Mouse (Mus musculus): ENCODE data around the gene Dalrd3. TPM values are rescaled to one million over a fixed set of nuclear protein-coding genes. Genes with fewer than 3 reads are reported as not detected.
"Not testable (repeated sequence)": the region's sequence is repeated elsewhere in the genome, so short reads cannot be mapped to it uniquely, and the experiment has no call there.

The Dalrd3 gene
- polyA plus RNA-seq, 1 experiment from 2014 or later, result 192 TPM

GRCm38 (mm10) chr9:108599021-108599566 lies 29.4 kb downstream of the Dalrd3 start:
- no peak overlapping the region for H3K4me2 ChIP-seq (replicated peaks)
- ATAC-seq (ENCODE audit: low FRiP score, low read depth), result no peak
- no peak overlapping the region for H3K4me3 ChIP-seq
- no peak overlapping the region for H3K9ac ChIP-seq
- no peaks in the 10 kb centered on the region for H3K27me3 ChIP-seq
- H3K4me1 ChIP-seq, result peaks cover 12% of the 10 kb centered on the region; the same call in 1 of the 2 replicates
- WGBS, result 76% methylated on average over 4 of the region's 4 CpGs
- H3K27ac ChIP-seq, result no peak overlapping the region
- H3K36me3 ChIP-seq, result peaks cover 26% of the 10 kb centered on the region
- H3K9me3 ChIP-seq, result no peaks in the 10 kb centered on the region

GRCm38 (mm10) chr9:108600011-108600410 lies 30.3 kb downstream of the Dalrd3 start:
- WGBS, result 56% methylated on average over 2 of the region's 2 CpGs
- no peaks in the 10 kb centered on the region for H3K9me3 ChIP-seq
- no peak overlapping the region for H3K27ac ChIP-seq
- peaks cover 12% of the 10 kb centered on the region; the same call in 1 of the 2 replicates for H3K4me1 ChIP-seq
- no peak overlapping the region for H3K4me3 ChIP-seq
- no peak for ATAC-seq (ENCODE audit: low FRiP score, low read depth)
- H3K9ac ChIP-seq, result no peak overlapping the region
- H3K36me3 ChIP-seq, result peaks cover 35% of the 10 kb centered on the region
- no peak overlapping the region for H3K4me2 ChIP-seq (replicated peaks)
- no peaks in the 10 kb centered on the region for H3K27me3 ChIP-seq

GRCm38 (mm10) chr9:108601986-108602385 lies 32.3 kb downstream of the Dalrd3 start:
- H3K4me2 ChIP-seq (replicated peaks), result no peak overlapping the region
- H3K9ac ChIP-seq, result no peak overlapping the region
- no peak for ATAC-seq (ENCODE audit: low FRiP score, low read depth)
- 78% methylated on average over 4 of the region's 4 CpGs for WGBS
- H3K27ac ChIP-seq, result no peak overlapping the region
- H3K4me3 ChIP-seq, result no peak overlapping the region
- H3K4me1 ChIP-seq, result 0 out of 2 replicates have a peak, but pooled peaks cover 2% of the 10 kb centered on the region
- H3K27me3 ChIP-seq, result no peaks in the 10 kb centered on the region
- H3K9me3 ChIP-seq, result no peaks in the 10 kb centered on the region
- peaks cover 52% of the 10 kb centered on the region for H3K36me3 ChIP-seq

GRCm38 (mm10) chr9:108607929-108608328 lies 38.2 kb downstream of the Dalrd3 start:
- peaks cover 96% of the 10 kb centered on the region for H3K36me3 ChIP-seq
- not testable (repeated sequence) for H3K9ac ChIP-seq; H3K4me2 ChIP-seq (replicated peaks); H3K27ac ChIP-seq; ATAC-seq (ENCODE audit: low FRiP score, low read depth); H3K27me3 ChIP-seq; H3K4me1 ChIP-seq; H3K4me3 ChIP-seq; H3K9me3 ChIP-seq
- 90% methylated on average over 5 of the region's 5 CpGs for WGBS

- 92% methylated on average over 4 of the region's 4 CpGs for WGBS
- no peak for ATAC-seq (ENCODE audit: low FRiP score, low read depth)
- H3K4me1 ChIP-seq, result no peaks in the 10 kb centered on the region
- H3K4me3 ChIP-seq, result no peak overlapping the region
- no peak overlapping the region for H3K27ac ChIP-seq
- H3K9ac ChIP-seq, result no peak overlapping the region
- peaks cover 95% of the 10 kb centered on the region for H3K36me3 ChIP-seq
- H3K4me2 ChIP-seq (replicated peaks), result no peak overlapping the region
- H3K27me3 ChIP-seq, result no peaks in the 10 kb centered on the region
- no peaks in the 10 kb centered on the region for H3K9me3 ChIP-seq
Measured at GRCm38 (mm10) chr9:108608889-108609288, 39.2 kb downstream of the Dalrd3 start.

- Histone ChIP-seq H3K4me1 (no peaks in the 10 kb centered on the region), H3K4me2 (replicated peaks) (no peak overlapping the region), H3K9ac (no peak overlapping the region), H3K27me3 (no peaks in the 10 kb centered on the region), H3K27ac (no peak overlapping the region), H3K4me3 (no peak overlapping the region), H3K36me3 (peaks cover 93% of the 10 kb centered on the region), H3K9me3 (no peaks in the 10 kb centered on the region)
- WGBS, result 93% methylated on average over 10 of the region's 10 CpGs
- no peak for ATAC-seq (ENCODE audit: low FRiP score, low read depth)
Measured at GRCm38 (mm10) chr9:108611488-108611887, 41.8 kb downstream of the Dalrd3 start.

GRCm38 (mm10) chr9:108617301-108617700 lies 47.6 kb downstream of the Dalrd3 start:
- Histone ChIP-seq H3K4me1 (no peaks in the 10 kb centered on the region), H3K27me3 (no peaks in the 10 kb centered on the region), H3K9ac (no peak overlapping the region), H3K9me3 (no peaks in the 10 kb centered on the region), H3K36me3 (peaks cover 78% of the 10 kb centered on the region), H3K27ac (no peak overlapping the region), H3K4me2 (replicated peaks) (no peak overlapping the region), H3K4me3 (no peak overlapping the region)
- no peak for ATAC-seq (ENCODE audit: low FRiP score, low read depth)
- WGBS, result 93% methylated on average over 1 of the region's 1 CpGs

MicroRNA genes within 50 kb of the gene (microRNA counts, 519-probe panel; counts per million panel counts)
- microRNA mmu-miR-191, result 3,328 counts per million, percentile 57 among the panel's probes with 10 or more counts
- microRNA mmu-miR-425, result 3,031 counts per million, percentile 51 among the panel's probes with 10 or more counts

Small RNA genes lying within 50 kb of the gene (microRNA-seq; reads per million reads assigned to microRNA genes)
- gene Gm24083, result not detected
- gene Mir191, result not detected
- 1,069 reads per million, percentile 76 among the genes with 10 or more reads in this experiment for gene Mir425

Other genes with a start within 250 kb of the Dalrd3 start
- 633 and 719 TPM in 2 replicates for gene Gpx1, start 231.0 kb upstream of the Dalrd3 start, polyA plus RNA-seq (2015; fragmentation: Nextera tagmentation; extraction: Ambion mirVana)
- 115 and 116 TPM in 2 replicates for gene Usp4, start 222.0 kb upstream of the Dalrd3 start, polyA plus RNA-seq (2015; fragmentation: Nextera tagmentation; extraction: Ambion mirVana)
- gene 1700102P08Rik, start 177.1 kb upstream of the Dalrd3 start, polyA plus RNA-seq (2015; fragmentation: Nextera tagmentation; extraction: Ambion mirVana), result 0.52 and 0.99 TPM in 2 replicates
- 1.6 and 2.0 TPM in 2 replicates for gene Ccdc36, start 141.4 kb upstream of the Dalrd3 start, polyA plus RNA-seq (2015; fragmentation: Nextera tagmentation; extraction: Ambion mirVana)
- not detected in 2 replicates for gene BC048562, start 133.4 kb upstream of the Dalrd3 start, polyA plus RNA-seq (2015; fragmentation: Nextera tagmentation; extraction: Ambion mirVana)
- gene Ccdc71, start 109.4 kb upstream of the Dalrd3 start, polyA plus RNA-seq (2015; fragmentation: Nextera tagmentation; extraction: Ambion mirVana), result 57.7 and 59.7 TPM in 2 replicates
- 37.8 and 38.9 TPM in 2 replicates for gene Klhdc8b, start 108.3 kb upstream of the Dalrd3 start, polyA plus RNA-seq (2015; fragmentation: Nextera tagmentation; extraction: Ambion mirVana)
- gene Lamb2, start 90.2 kb upstream of the Dalrd3 start, polyA plus RNA-seq (2015; fragmentation: Nextera tagmentation; extraction: Ambion mirVana), result 47.1 and 62.6 TPM in 2 replicates
- gene Usp19, start 79.3 kb upstream of the Dalrd3 start, polyA plus RNA-seq (2015; fragmentation: Nextera tagmentation; extraction: Ambion mirVana), result 68.3 and 75.9 TPM in 2 replicates
- 108 and 111 TPM in 2 replicates for gene Qars, start 62.2 kb upstream of the Dalrd3 start, polyA plus RNA-seq (2015; fragmentation: Nextera tagmentation; extraction: Ambion mirVana)
- 134 and 137 TPM in 2 replicates for gene Qrich1, start 53.1 kb upstream of the Dalrd3 start, polyA plus RNA-seq (2015; fragmentation: Nextera tagmentation; extraction: Ambion mirVana)
- gene Impdh2, start 9.6 kb upstream of the Dalrd3 start, polyA plus RNA-seq (2015; fragmentation: Nextera tagmentation; extraction: Ambion mirVana), result 188 and 190 TPM in 2 replicates
- 41.2 and 45.6 TPM in 2 replicates for gene Ndufaf3, start 2.5 kb upstream of the Dalrd3 start, polyA plus RNA-seq (2015; fragmentation: Nextera tagmentation; extraction: Ambion mirVana)
- 167 and 168 TPM in 2 replicates for gene Wdr6, start 8.9 kb downstream of the Dalrd3 start, polyA plus RNA-seq (2015; fragmentation: Nextera tagmentation; extraction: Ambion mirVana)
- 11.2 and 11.7 TPM in 2 replicates for gene P4htm, start 27.8 kb downstream of the Dalrd3 start, polyA plus RNA-seq (2015; fragmentation: Nextera tagmentation; extraction: Ambion mirVana)
- gene Arih2, start 79.5 kb downstream of the Dalrd3 start, polyA plus RNA-seq (2015; fragmentation: Nextera tagmentation; extraction: Ambion mirVana), result 55.0 and 59.7 TPM in 2 replicates
- 45.7 and 50.4 TPM in 2 replicates for gene Slc25a20, start 92.2 kb downstream of the Dalrd3 start, polyA plus RNA-seq (2015; fragmentation: Nextera tagmentation; extraction: Ambion mirVana)
- gene Prkar2a, start 119.4 kb downstream of the Dalrd3 start, polyA plus RNA-seq (2015; fragmentation: Nextera tagmentation; extraction: Ambion mirVana), result 26.2 and 31.3 TPM in 2 replicates
- 149 and 152 TPM in 2 replicates for gene Ip6k2, start 213.9 kb downstream of the Dalrd3 start, polyA plus RNA-seq (2015; fragmentation: Nextera tagmentation; extraction: Ambion mirVana)
- 17.2 and 22.5 TPM in 2 replicates for gene Nckipsd, start 238.5 kb downstream of the Dalrd3 start, polyA plus RNA-seq (2015; fragmentation: Nextera tagmentation; extraction: Ambion mirVana)

All from limb, embryonic 13.5 days (tissue).